Mouse (Mus musculus) cerebellum, adult 11 months (tissue): ENCODE results near the gene Gm28961.
"Not testable (repeated sequence)": the region's sequence is repeated elsewhere in the genome, so short reads cannot be mapped to it uniquely, and the experiment has no call there.

ENCODE experiments used
- DNase-seq: peaks from one replicate; pipeline ENCODE4 v3.0.0; 2022

The Gm28961 gene

DNA sequence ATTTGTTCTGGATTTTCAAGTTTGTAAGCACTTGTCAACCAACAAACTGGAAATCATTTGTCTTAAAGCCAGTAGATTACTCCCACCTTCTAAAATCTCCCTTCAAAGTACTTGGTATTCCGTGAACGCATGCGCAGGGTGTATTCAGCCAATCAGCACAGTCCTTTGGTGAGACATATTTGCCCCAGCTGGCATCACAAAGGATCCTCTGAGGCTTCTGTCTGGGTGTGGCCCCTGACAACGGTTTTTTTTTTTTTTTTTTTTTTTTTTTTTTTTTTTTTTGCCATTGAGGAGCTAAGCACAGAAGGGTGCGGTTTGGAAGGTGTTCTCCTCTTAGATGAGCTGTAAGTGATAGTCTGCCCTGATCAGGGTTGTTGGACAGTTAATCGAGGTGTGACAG is at the start of gene Gm28961:
TSS of gene Gm28961 (plus strand) at position 301 of the 400 bp plus-strand sequence.
- DNase-seq: not testable (repeated sequence)
